Mouse (Mus musculus) forelimb bud, embryonic 11.5 days (tissue): ENCODE results near the gene Wdr34.

Source experiments
- DNase-seq: peaks from one replicate; pipeline ENCODE4 v3.0.0-alpha.2; 2012; ENCODE audit warnings: low read depth, low spot score

Gene Wdr34

GRCm38 (mm10) chr2:30048699-30049388, at the start of gene Wdr34:
Gene Wdr34, minus strand, starts transcription at chr2:30048881.
- peak; percentile 95 for DNase-seq

- DNase-seq, result peak; percentile 45
These were observed 47.3 kb upstream of the Wdr34 start for GRCm38 (mm10) chr2:30095882-30096527.

- no peak for DNase-seq
These were observed 45.5 kb upstream of the Wdr34 start for GRCm38 (mm10) chr2:30094208-30094588.

- DNase-seq, result peak; percentile 95
These were observed 45.0 kb upstream of the Wdr34 start, which contains the start of gene Zdhhc12 for GRCm38 (mm10) chr2:30093471-30094207. Gene Zdhhc12, minus strand, starts transcription at chr2:30093648.

- no peak for DNase-seq
These were observed 43.7 kb upstream of the Wdr34 start for GRCm38 (mm10) chr2:30092280-30092918.

GRCm38 (mm10) chr2:30091521-30091920, 42.8 kb upstream of the Wdr34 start:
- DNase-seq, result no peak

- no peak for DNase-seq
These were observed 38.6 kb upstream of the Wdr34 start for GRCm38 (mm10) chr2:30087310-30087709.

- no peak for DNase-seq
These were observed 36.0 kb upstream of the Wdr34 start for GRCm38 (mm10) chr2:30084632-30085031.

- no peak for DNase-seq
These were observed 35.4 kb upstream of the Wdr34 start for GRCm38 (mm10) chr2:30084113-30084512.

GRCm38 (mm10) chr2:30080181-30080800, 31.6 kb upstream of the Wdr34 start:
- no peak for DNase-seq

GRCm38 (mm10) chr2:30078760-30079159, 30.1 kb upstream of the Wdr34 start:
- DNase-seq, result no peak

- no peak for DNase-seq
These were observed 29.6 kb upstream of the Wdr34 start for GRCm38 (mm10) chr2:30078349-30078712.

- DNase-seq, result peak; percentile 89
These were observed 29.0 kb upstream of the Wdr34 start, which contains the start of gene Pkn3 for GRCm38 (mm10) chr2:30077502-30078348. Gene Pkn3, plus strand, starts transcription at chr2:30077684.

GRCm38 (mm10) chr2:30076959-30077358, 28.3 kb upstream of the Wdr34 start:
- DNase-seq, result no peak

GRCm38 (mm10) chr2:30076439-30076838, 27.8 kb upstream of the Wdr34 start:
- DNase-seq, result no peak

GRCm38 (mm10) chr2:30075625-30076024, 26.9 kb upstream of the Wdr34 start:
- DNase-seq, result no peak

- DNase-seq, result no peak
These were observed 24.6 kb upstream of the Wdr34 start for GRCm38 (mm10) chr2:30073285-30073684.

- no peak for DNase-seq
These were observed 24.2 kb upstream of the Wdr34 start for GRCm38 (mm10) chr2:30072875-30073274.

- no peak for DNase-seq
These were observed 19.3 kb upstream of the Wdr34 start for GRCm38 (mm10) chr2:30067962-30068361.

- no peak for DNase-seq
These were observed 18.6 kb upstream of the Wdr34 start for GRCm38 (mm10) chr2:30067031-30067888.
